Mouse (Mus musculus) adrenal gland, postnatal 4 days (tissue): ENCODE measurements around the gene Eif3k. TPM values are rescaled to one million over a fixed set of nuclear protein-coding genes. Genes with fewer than 3 reads are reported as not detected.

Experiments
- DNase-seq, 2 experiments: peaks; one replicate each; pipeline ENCODE4 v3.0.0; 2021 to 2022; ENCODE audit warnings: low spot score in 2 of 2, mixed read lengths in 2 of 2
- total RNA-seq, 2 experiments: library from RNA; stranded (reverse); gene quantifications; 2 replicates each; pipeline ENCODE4 v1.2.3; 2021

Eif3k gene
- total RNA-seq, 2 experiments from 2014 or later, result 308 to 312 TPM

DNA sequence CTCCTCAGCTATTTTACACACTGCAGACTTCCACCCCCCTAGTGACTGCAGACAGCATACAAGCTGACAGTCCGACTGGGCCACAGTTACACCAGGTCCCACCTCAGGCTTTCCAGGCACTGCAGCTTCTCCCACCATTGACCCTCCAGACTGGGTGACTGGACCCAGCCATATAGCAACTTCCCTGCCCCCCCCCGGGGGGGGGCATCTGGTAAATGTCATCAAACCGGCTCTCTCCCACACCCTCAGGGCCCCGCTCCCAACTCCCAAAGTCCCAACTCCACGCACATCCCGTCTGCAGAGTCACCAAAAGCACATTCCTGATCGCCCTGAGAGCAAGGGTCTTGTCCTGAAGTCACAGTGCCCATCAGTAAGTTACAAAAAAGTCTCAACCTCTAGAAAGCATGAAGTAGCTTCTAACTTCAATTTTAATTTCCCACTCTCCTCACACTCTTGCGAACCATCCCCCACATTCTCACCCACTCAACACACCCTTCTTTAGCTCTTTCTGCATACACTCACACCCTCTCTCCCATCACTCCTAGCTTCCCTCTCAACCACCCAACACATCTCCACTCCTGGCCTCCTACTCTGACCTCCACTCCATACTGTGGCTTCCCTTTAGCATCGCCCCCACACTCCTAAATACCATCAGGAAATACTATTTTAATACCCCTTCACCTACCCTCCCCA is 21.2 kb downstream of the Eif3k start:
- no peak for DNase-seq

DNA sequence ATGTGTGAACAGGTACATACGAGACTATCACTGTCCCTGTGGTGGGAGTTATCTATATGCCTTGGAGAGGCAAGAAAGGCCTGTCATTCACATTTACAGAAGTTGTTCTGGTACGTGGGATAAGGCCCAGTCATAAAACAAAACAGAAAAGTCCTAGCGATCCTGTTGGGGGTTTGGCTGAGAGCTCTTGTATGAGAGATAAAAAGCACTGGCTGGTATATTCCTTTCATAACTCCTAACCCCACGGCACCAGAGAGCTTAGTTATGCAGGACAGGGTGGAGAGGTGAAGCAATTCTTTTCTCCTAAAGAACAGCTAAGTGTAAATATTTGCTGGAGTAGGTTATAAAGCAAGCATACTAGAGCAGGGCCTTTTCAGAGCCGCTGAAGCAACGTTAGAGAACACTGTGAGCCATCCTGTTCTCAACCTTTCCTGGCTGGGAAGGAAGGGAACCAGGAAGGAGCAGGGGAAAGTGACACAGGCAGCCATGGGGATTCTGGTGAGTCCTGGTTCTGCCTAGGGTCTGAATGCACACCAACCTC is 22.1 kb downstream of the Eif3k start:
- no peak for DNase-seq

DNA sequence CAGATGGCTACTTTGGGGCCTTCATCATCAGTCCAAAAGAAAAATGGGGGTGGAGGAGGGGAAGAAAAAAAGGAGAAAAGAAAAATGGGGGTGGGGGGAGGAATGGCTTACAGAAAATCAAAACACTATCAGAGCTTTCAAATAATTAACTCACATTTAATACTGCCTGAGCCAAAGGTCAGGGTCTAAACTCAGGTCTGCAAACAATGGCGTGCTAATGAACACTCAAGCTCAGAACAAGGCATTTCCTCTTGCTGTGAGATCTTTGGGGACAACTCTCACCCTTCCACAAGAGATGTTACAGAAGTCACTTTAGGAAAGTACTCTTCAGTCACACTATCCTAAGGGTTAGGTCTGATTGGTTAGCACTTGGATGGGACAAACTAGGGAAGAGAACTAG is 22.9 kb downstream of the Eif3k start:
- no peak for DNase-seq

DNA sequence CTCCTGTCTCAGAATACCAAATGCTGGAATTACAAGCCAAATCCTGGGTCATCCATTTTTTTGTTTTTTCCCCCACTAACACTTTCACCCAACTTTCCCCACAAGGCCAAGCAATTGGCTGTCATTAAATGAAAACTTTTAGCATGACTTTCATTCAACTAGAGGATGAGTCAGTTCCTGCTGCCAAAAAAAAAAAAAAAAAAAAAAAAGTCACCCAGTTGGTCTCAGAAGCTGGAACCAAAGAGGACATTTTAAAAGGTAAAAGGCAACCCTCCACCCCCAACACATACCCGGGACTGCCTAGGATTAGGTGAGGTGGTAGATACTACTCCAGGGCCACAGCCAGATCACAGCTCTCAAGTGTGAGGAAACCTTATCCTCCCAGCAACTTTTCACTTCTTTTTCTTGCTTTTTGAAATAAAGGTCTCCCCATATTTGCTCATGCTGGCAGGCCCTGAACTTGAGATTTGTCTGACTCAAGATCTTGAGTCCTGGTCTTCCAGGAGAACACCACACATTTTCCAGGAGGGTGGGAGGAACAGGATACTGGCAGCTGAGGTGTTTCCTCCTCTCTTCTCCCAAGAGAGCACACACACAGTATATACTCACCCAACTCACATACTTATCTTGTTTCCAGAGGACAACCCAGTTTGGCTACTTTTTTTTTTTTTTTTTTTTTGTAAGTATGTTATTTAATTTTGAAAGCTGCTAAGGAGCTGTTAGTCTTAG is 23.5 kb downstream of the Eif3k start:
- DNase-seq, result no peak

DNA sequence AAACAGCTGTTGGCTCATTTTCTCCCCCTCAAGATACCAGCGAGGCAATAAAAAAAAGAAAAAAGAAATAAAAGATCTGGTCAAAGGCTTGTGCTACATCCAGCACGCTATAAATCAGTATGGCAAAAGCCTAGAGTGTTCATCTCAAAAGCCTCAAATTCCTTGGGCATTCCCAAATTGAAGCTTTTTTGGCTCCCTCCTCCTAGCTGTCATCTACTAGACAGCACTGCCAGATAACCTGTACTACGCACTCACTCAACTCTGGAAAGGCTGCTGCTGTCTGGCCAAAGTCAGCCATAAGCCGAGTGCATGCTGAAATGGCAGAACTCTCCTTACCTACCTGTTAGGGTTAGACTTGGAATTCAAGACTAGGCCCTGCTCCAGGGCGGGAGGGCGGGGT is 24.4 kb downstream of the Eif3k start:
- DNase-seq, result no peak

DNA sequence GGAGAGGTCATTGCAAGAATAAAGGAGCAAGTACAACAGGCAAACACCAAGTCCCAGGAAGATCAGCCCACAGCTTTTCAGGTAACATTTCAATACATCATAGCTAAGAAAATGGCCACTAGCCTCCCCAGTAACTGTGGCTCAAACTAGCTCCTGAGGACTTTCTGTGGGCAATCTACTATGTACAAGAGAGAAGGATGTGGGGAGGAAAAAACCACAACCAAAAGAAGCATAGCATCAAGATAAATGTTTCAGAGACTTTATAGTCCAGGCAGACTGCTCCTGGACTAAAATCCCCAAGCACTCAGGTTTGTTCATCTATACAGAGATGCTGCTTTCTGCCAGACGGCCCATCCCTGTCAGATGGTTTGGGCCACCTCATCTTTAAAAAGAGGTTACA is 25.4 kb downstream of the Eif3k start:
- no peak for DNase-seq

DNA sequence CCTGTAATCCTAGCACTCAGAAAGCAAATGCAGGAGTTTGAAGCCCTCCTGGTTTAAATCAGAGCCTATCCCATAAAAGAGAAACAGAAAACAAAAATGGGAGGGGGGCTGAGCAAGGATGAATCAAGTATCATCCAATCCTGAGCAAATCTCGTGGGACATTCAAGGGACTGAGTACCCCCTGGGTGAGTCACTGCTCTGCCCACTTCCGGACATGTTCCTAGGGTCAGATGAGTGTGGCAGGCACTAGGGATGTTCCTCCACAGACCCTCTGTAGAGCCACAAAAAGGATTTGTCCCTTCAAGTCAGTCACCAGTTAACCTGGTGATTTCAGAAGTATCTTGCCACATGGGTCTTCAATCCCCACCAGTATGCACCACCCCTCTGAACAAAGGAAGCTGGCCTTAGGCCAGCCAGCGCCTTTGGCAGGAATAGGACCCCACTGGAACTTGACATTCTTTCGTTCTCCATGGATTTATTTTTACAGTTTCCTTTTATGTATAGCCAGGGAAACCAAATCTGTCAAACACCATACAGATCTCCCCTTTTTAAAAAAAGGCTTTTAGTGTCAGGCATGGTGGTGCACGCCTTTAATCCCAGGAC is 26.3 kb downstream of the Eif3k start:
- DNase-seq, result no peak

DNA sequence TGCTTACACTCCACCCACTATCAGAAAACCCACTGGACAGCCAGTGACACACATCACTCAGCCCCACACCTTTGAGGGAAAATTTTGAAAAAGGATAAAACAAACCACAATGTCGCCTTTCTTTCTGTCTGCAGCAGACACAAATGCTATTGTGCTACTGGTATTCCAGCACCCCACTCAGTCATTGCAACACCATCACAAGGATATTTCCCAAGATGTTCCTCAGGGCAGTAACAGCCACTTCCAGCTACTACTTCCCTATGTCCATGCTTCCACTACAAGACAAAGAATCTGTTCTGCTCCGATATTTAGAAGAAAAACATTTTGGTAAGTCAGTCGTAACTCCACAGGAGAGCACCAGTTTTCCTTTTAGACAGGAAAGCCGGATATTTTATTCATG is 26.9 kb downstream of the Eif3k start:
- no peak for DNase-seq

DNA sequence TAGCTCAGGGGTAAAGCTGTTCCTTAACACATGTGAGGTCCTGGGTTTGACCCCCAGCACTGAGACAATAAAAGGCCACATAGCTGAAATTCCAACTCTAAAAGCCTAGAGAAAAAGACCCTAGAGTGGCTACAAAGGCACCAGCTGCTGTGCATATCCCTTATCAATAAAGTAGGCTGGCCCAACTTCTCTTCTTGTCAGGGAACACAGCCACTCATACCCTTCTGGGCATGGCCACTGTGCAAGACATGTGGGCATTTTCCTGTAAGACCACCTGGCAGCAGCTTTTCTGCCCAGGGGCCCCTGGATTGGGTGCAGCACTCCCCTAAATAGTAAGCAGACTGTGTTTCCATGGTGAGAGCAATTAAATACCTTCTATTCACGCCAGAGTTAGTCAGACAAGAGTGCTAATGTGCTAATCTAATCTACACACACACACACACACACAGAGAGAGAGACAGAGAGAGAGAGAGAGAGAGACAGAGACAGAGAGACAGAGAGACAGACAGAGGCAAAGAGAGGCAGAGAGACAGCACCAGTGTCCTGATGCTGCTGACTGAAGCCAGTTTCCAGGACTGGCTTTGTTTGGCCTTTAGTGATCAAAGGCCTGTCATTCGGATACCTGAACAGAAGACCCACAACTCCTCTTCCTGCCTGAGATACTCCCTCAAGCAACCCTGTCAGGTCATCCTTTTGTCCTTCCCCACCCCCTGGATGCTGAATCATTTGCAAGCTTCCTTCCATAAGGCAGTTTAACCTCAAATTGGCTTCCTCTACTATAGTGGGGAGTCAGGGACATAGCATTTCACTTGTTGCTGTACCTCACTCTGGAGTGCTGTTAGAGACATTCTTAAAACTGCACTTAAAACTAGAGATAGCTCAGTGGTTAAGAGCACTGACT is 27.9 kb downstream of the Eif3k start:
- no peak for DNase-seq

DNA sequence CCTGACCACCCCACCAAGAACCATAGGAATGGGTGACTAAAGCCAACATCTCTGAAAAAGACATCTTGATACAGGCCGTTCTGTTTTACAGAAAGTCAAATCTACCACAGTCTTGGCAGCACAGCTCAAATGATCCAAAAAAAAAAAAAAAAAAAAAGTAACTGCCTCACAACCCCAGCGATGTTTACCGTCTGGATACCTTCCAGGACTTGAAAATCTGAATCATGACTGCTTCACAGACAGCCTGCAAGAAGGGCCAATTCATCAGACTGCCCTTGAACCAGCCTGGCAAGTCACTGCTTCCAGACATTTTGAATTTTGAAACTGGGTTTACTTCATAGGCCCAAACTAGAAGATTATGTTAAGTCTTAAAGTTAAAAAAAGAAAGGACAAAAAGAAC is 28.9 kb downstream of the Eif3k start:
- no peak for DNase-seq

DNA sequence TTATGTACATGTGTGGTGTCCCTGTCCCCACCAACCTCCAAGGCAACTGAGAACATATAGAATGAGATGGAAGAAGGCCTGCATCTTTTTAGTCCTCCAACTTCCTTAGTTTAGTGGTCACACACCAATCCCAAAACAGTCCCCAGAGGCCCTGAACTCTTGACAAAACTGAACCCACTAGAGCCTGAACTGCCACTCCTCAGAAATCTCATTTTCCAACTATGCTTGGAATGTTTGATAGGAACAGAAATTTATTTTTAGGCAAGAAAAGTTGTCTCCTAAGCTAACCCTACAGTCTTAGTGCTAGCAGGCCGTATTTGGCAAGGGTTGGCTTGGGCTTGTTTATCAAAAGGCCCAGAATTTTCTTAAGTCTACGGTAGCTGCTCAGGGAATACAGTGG is 29.9 kb downstream of the Eif3k start:
- no peak for DNase-seq

DNA sequence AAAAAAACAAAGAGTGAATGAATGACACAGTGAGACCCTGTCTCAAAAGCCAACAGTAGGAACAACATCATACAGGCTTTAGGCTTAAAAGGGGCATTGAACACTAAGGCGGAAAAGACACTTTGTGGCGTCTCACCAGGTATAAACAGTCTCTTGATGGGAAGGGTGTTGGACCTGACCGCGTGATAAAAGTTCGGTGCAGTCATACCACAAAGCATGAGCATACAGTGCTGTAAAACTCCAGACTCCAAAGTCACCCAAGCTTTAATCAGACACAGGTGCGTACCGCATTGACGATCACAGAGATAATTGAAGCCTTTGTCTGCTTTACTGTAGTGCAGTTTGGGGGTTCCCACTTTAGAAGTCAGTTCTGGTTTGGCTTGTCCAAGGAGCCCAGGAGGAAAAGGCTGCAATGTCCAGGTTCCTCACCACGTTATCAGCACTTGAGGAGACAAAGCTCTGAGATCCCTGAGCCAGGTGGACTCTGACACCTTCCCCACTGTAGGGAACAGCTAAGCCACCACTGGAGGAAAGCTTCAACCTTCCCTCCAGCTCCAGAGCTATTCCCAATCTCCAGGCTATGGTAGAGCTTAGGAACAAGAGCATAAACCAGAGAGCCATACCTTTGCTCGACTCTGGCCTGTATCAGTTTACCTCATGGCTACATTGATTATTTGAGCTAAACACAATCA is 31.2 kb downstream of the Eif3k start:
- no peak for DNase-seq

DNA sequence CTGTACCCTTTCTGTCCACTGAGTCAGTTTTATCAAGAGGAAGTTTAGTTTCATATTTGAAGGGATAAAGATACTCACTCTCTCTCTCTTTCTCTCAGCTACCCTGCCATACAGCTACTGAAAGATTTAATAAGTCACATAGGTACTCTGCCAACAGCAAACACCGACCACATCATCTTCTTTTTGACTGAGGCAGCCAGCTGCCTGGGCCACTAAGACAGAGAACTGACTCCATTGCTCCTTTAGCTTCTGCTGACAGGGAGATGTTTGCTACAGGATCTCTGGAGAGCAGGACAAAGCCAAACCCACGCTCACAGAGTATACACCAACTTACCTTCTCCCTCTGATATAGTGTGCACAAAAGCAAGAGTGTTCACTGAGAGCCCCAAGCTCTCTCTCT is 32.4 kb downstream of the Eif3k start:
- no peak for DNase-seq

DNA sequence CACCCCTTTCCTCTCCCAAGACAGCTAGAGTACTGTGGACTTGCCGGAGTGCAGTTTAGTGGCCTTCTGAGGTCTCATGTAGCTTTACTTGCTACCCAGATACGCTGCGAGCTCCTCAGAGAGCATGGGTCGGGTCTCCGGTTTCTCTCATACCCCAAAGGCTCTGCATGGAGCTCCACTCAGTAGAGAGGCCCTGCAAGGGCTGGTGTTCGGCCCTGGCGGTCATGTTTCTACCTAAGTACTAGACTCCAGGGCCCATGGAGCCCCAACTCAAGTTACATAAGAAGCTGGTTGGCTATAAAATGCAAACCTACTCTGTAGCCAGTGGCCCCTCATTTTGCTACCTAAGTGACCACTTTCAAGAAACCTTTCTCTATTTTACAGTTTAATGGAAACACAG is 32.9 kb downstream of the Eif3k start:
- no peak for DNase-seq

DNA sequence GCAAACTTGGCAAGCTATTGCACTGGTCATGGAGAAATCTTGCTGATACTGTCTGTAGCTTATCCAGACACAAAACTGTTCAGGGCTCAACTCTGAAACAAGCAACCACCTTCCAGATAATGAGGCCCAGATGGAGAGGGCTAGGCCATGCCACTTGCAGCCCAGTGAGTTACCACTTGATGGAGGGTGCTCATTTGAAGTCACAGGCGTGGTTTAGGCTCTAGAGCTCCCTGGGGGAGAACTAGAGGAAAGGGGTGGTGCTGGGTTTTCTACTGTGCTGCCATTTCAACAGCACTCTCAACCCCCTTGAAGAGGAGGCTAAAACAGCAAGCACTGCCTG is 35.4 kb downstream of the Eif3k start:
- DNase-seq, result no peak

DNA sequence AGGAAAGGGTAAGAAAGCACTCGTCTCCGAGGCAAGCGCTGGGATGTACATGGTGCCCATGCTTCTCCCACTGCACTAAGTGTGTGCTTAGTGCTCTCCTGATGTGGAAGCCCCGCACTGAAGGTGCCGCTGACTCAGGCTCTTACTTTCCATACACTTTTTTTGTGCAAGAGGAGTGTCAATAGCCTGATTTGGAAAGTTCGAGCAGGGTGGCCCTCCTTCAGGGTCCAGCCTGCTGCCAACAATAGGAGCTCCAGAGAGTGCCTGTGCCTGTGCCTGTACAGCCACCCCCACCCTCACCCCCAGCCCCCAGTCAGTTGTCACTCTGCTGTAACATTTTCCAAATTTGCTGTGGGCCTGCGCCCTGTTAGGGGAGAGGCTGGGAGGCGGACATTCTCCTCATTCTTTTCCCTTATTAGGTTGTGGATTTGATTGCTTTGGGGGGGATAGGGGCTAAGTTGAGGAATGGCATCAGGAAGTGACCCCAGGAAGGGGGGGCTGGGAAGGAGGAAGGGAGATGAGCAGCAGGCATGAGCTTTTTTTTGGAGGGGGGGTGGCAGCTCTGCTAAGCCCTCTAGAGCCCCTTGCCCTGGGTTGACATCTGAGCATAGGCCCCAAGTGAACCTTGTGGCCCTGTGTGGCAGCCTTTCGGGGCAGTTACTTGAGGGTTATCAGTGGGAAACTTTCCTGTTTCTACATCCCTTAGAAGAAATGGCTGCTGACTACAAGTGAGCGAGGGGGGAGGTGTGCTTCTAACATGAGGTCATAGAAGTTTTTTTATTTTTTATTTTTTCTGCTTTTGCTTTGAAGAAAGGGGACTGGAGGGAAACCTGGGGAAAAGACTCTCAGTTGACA is 36.0 kb downstream of the Eif3k start:
- no peak for DNase-seq

DNA sequence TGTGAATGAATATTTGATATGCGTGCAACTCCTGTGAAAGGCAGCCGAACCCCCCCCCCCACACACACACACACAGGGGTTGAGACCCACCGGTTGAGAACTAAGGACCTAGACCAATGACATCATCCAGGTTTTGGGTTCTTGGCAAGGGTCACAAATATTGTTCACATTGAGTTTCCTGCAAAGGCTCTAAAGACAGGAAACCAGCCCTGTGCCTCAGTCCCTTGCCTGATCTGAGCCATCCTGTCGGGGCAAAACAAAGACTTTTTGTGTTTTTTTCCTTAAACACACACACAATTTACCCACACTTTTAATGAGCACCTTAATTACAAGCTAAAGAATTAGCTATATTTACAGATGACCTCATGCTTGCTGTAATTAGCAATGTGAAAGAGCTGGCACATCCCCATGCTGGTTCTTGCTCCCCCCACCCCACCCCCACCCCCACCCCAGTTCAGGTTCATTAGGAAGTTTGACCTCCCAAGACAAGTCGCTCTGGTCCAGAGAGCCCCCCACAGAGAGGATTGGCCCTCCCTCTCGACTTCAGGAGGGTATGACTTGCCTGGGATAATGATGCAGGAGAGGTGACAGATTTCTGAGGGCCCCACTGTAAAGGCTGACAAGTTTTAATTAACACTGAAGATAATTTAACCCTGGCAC is 36.8 kb downstream of the Eif3k start:
- no peak for DNase-seq

DNA sequence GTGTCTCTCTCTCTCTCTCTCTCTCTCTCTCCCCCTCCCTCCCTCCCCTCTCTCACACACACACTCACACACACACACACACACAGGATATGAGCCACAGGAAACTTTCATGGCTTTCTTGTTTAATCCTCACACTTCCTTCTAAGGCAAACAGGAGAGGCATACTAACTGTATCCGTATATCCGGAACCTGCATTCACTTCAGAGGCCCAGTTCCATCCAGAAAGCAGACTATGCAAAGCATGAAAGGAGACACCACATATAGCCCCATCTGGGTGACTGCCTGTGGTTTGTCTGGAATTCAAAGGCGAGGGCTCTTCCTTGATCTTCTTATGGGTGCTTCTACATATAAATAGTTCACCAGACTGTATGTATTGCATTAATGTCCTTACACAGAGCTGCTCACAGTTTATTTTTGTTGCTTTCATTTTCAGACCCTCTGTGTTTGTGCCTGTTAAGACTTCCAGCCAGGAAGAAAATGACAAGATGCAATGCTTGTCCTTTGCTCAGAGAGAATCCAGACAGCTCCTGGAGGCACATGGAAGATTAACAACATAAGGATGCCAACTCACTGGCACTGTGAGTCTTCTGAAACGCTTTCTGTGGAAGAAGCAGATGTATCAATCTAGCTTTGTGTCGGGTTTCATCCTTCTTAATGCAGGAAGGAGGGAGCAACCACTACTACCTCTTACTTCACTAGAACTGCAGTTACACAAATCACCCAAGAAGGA is 38.0 kb downstream of the Eif3k start:
- DNase-seq, result no peak

DNA sequence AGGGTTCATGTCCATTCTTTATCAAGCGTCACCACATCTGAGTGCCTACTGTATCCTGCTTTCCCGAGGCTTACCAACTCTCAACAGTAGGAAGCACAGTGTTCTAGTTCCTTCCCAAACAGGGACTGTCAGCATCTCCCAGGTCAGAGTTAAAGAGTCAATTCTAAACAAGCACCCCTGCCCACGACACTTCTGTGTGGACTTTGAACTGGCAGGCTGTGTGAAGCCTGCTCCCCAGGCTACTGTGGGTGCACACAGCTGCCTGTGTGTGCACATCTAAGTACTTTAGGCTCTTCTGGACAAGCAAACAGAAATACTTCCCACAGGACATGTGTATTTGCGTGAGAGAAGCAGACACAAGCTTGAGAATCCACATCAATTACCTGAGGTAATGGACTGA is 40.1 kb downstream of the Eif3k start:
- DNase-seq, result no peak
